Mouse (Mus musculus): ENCODE data around the gene Cmtm7. TPM values are rescaled to one million over a fixed set of nuclear protein-coding genes. Genes with fewer than 3 reads are reported as not detected.

Cmtm7 gene
- 34.8 and 35.7 TPM in 2 replicates for polyA plus RNA-seq (2015; fragmentation: Nextera tagmentation; extraction: Ambion mirVana)

DNA sequence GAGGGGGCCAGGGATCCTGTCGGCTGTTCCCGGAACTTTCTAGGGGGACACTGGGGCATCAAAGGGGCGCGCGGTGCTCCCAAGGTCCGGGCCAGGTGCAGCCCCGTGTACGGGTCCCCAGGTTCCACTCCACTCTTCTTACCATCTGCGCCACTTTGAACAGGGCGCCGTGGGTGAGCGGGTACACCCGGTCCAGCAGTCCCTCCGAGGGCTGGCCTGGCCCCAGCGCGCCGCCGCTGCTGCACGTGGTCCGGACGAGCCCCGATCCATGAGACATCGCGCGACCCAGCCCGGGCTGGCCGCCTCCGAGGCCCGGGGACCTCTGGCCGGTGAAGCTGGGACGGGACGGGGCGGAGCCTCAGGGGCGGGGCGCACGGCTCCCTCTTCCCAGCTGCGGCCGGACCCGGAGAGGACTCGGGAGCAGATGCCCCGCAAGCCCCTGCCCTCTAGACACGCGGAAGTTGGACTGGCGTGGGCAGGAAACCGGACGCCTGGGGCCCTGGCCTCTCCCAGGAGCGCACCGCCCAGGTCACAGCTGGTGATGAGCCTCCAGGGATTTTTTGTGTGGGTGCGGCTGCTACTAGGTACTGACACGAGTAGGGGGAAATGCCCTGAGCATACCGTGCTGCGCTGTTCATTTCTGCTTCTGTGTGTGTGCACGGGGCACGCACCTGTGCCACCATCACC is at the start of gene Cmtm7:
TSS of gene Cmtm7 (minus strand) at position 331 of the 687 bp plus-strand sequence.
- Histone ChIP-seq H3K4me3 (ENCODE audit: low read depth, low read length) (peak within 1 kb of the TSS; percentile 59), H3K36me3 (ENCODE audit: control insufficient read depth, insufficient read depth) (no peaks in the 10 kb centered on the region; the same call in 1 of the 2 replicates), H3K4me2 (replicated peaks; ENCODE audit: low read depth) (peak within 1 kb of the TSS; percentile 99), H3K4me1 (replicated peaks; ENCODE audit: control insufficient read depth, insufficient read depth, low read length) (no peaks in the 10 kb centered on the region), H3K9me3 (ENCODE audit: control insufficient read depth) (no peaks in the 10 kb centered on the region), H3K9ac (ENCODE audit: low read depth, low read length) (peak within 1 kb of the TSS; percentile 68), H3K27me3 (replicated peaks; ENCODE audit: control insufficient read depth, insufficient read depth, low read length) (no peaks in the 10 kb centered on the region), H3K27ac (ENCODE audit: low read depth, low read length) (peak within 1 kb of the TSS; percentile 71)
- no peak for TF ChIP-seq CTCF (IDR thresholded peaks at IDR 0.05; ENCODE audit: low read depth)
- ATAC-seq, result peak; percentile 80
- under 1% methylated on average over 54 of the region's 54 CpGs for WGBS

GRCm38 (mm10) chr9:114830351-114830750 is 48.7 kb upstream of the Cmtm7 start:
- no peak overlapping the region for H3K9ac ChIP-seq (ENCODE audit: low read depth, low read length)
- no peaks in the 10 kb centered on the region; the same call in 1 of the 2 replicates for H3K36me3 ChIP-seq (ENCODE audit: control insufficient read depth, insufficient read depth)
- no peak for ATAC-seq
- H3K9me3 ChIP-seq (ENCODE audit: control insufficient read depth), result no peaks in the 10 kb centered on the region
- no peak overlapping the region for H3K4me3 ChIP-seq (ENCODE audit: low read depth, low read length)
- no peaks in the 10 kb centered on the region for H3K4me1 ChIP-seq (replicated peaks; ENCODE audit: control insufficient read depth, insufficient read depth, low read length)
- WGBS, result 54% methylated on average over 7 of the region's 7 CpGs
- no peak overlapping the region for H3K4me2 ChIP-seq (replicated peaks; ENCODE audit: low read depth)
- no peaks in the 10 kb centered on the region for H3K27me3 ChIP-seq (replicated peaks; ENCODE audit: control insufficient read depth, insufficient read depth, low read length)
- no peak overlapping the region for H3K27ac ChIP-seq (ENCODE audit: low read depth, low read length)
- no peak for TF ChIP-seq CTCF (IDR thresholded peaks at IDR 0.05; ENCODE audit: low read depth)

GRCm38 (mm10) chr9:114829669-114830068 is 48.0 kb upstream of the Cmtm7 start:
- H3K4me2 ChIP-seq (replicated peaks; ENCODE audit: low read depth), result no peak overlapping the region
- no peak overlapping the region for H3K27ac ChIP-seq (ENCODE audit: low read depth, low read length)
- H3K4me3 ChIP-seq (ENCODE audit: low read depth, low read length), result no peak overlapping the region
- H3K9me3 ChIP-seq (ENCODE audit: control insufficient read depth), result no peaks in the 10 kb centered on the region
- H3K36me3 ChIP-seq (ENCODE audit: control insufficient read depth, insufficient read depth), result no peaks in the 10 kb centered on the region; the same call in 1 of the 2 replicates
- 88% methylated on average over 8 of the region's 8 CpGs for WGBS
- no peak overlapping the region for H3K9ac ChIP-seq (ENCODE audit: low read depth, low read length)
- no peaks in the 10 kb centered on the region for H3K4me1 ChIP-seq (replicated peaks; ENCODE audit: control insufficient read depth, insufficient read depth, low read length)
- ATAC-seq, result no peak
- no peak for TF ChIP-seq CTCF (IDR thresholded peaks at IDR 0.05; ENCODE audit: low read depth)
- no peaks in the 10 kb centered on the region for H3K27me3 ChIP-seq (replicated peaks; ENCODE audit: control insufficient read depth, insufficient read depth, low read length)

GRCm38 (mm10) chr9:114828377-114828776 is 46.7 kb upstream of the Cmtm7 start:
- H3K36me3 ChIP-seq (ENCODE audit: control insufficient read depth, insufficient read depth), result no peaks in the 10 kb centered on the region; the same call in 1 of the 2 replicates
- H3K4me2 ChIP-seq (replicated peaks; ENCODE audit: low read depth), result no peak overlapping the region
- WGBS, result 97% methylated on average over 6 of the region's 6 CpGs
- H3K9me3 ChIP-seq (ENCODE audit: control insufficient read depth), result no peaks in the 10 kb centered on the region
- H3K27me3 ChIP-seq (replicated peaks; ENCODE audit: control insufficient read depth, insufficient read depth, low read length), result no peaks in the 10 kb centered on the region
- no peak overlapping the region for H3K9ac ChIP-seq (ENCODE audit: low read depth, low read length)
- no peak for ATAC-seq
- H3K4me1 ChIP-seq (replicated peaks; ENCODE audit: control insufficient read depth, insufficient read depth, low read length), result no peaks in the 10 kb centered on the region
- no peak overlapping the region for H3K4me3 ChIP-seq (ENCODE audit: low read depth, low read length)
- TF ChIP-seq CTCF (IDR thresholded peaks at IDR 0.05; ENCODE audit: low read depth), result peak; percentile 55
- no peak overlapping the region for H3K27ac ChIP-seq (ENCODE audit: low read depth, low read length)

DNA sequence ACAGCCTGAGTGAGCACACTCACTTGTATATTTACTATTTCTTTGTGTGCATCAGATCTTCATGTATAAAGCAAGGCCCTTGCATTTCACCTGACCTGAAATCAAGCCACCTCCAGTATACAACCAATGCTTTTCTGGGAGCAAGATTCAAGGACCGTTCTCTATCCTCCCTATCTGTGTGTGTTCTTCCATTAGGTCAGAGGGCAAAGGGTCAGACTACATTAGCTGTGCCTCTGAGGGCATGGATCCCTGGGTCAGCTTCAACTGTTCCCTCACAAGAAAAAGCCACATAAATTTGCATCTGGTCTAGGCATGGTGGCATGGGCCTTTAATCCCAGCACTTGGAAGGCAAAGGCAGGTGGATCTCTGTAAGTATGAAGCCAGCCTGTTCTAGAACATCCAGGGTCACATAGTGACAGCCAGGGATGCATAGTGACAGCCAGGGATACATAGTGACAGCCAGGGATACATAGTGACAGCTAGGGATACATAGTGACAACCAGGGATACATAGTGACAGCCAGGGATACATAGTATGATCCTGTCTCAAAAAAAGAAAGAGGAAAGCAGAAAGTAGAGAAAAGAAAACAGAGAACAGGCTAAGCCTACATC is 45.7 kb upstream of the Cmtm7 start:
- no peaks in the 10 kb centered on the region; the same call in 1 of the 2 replicates for H3K36me3 ChIP-seq (ENCODE audit: control insufficient read depth, insufficient read depth)
- H3K27ac ChIP-seq (ENCODE audit: low read depth, low read length), result no peak overlapping the region
- no peak overlapping the region for H3K4me3 ChIP-seq (ENCODE audit: low read depth, low read length)
- no peaks in the 10 kb centered on the region for H3K27me3 ChIP-seq (replicated peaks; ENCODE audit: control insufficient read depth, insufficient read depth, low read length)
- 42% methylated on average over 1 of the region's 1 CpGs for WGBS
- no peak for ATAC-seq
- no peaks in the 10 kb centered on the region for H3K9me3 ChIP-seq (ENCODE audit: control insufficient read depth)
- H3K4me2 ChIP-seq (replicated peaks; ENCODE audit: low read depth), result no peak overlapping the region
- TF ChIP-seq CTCF (IDR thresholded peaks at IDR 0.05; ENCODE audit: low read depth), result no peak
- no peak overlapping the region for H3K9ac ChIP-seq (ENCODE audit: low read depth, low read length)
- H3K4me1 ChIP-seq (replicated peaks; ENCODE audit: control insufficient read depth, insufficient read depth, low read length), result no peaks in the 10 kb centered on the region

- no peak overlapping the region for H3K9ac ChIP-seq (ENCODE audit: low read depth, low read length)
- H3K27me3 ChIP-seq (replicated peaks; ENCODE audit: control insufficient read depth, insufficient read depth, low read length), result no peaks in the 10 kb centered on the region
- no peak for ATAC-seq
- no peak overlapping the region for H3K4me3 ChIP-seq (ENCODE audit: low read depth, low read length)
- no peak overlapping the region for H3K4me2 ChIP-seq (replicated peaks; ENCODE audit: low read depth)
- H3K27ac ChIP-seq (ENCODE audit: low read depth, low read length), result peak overlapping the region; percentile 2; the same call in 1 of the 2 replicates
- WGBS, result 60% methylated on average over 7 of the region's 7 CpGs
- no peaks in the 10 kb centered on the region; the same call in 1 of the 2 replicates for H3K36me3 ChIP-seq (ENCODE audit: control insufficient read depth, insufficient read depth)
- no peaks in the 10 kb centered on the region for H3K4me1 ChIP-seq (replicated peaks; ENCODE audit: control insufficient read depth, insufficient read depth, low read length)
- H3K9me3 ChIP-seq (ENCODE audit: control insufficient read depth), result no peaks in the 10 kb centered on the region
- no peak for TF ChIP-seq CTCF (IDR thresholded peaks at IDR 0.05; ENCODE audit: low read depth)
Measured at GRCm38 (mm10) chr9:114824166-114824565, 42.5 kb upstream of the Cmtm7 start.
